ENCODE assay signal across 20 mouse cellular contexts in genomic region chr6:38839891-38840290, GRCm38 (mm10). TPM values are rescaled to one million over a fixed set of nuclear protein-coding genes. Genes with fewer than 3 reads are reported as not detected.
DNase-seq lines count a peak whose midpoint lies in the region; ATAC-seq and TF ChIP-seq lines count a peak whose summit lies in the region.
"Had no signal": no experiment of that assay in that cellular context is flagged by ENCODE, and none has a peak within 500 bp of the region (broad histone marks: within the 10 kb centered on the region; RNA-seq: fewer than 3 reads in every experiment).

No protein-coding gene starts in this region.

- peaks cover 20% of the 10 kb centered on the region for H3K4me1 ChIP-seq in hindbrain, postnatal 0 days (ENCODE audit: insufficient read depth, low read length)
- H3K4me1 ChIP-seq in hindbrain, embryonic 16.5 days (ENCODE audit: control insufficient read depth, insufficient read depth, low read depth, low read length): peaks cover 17% of the 10 kb centered on the region
- no peaks in the 10 kb centered on the region for H3K4me1 ChIP-seq in lung, postnatal 0 days (ENCODE audit: insufficient read depth, low read depth, low read length)
- H3K4me1 ChIP-seq in lung, adult 2 months (ENCODE audit: control insufficient read depth, insufficient read depth, low read length): peaks cover 3% of the 10 kb centered on the region
- H3K4me1 ChIP-seq in olfactory bulb, adult 2 months (ENCODE audit: control insufficient read depth, insufficient read depth, low read length): peaks cover 3% of the 10 kb centered on the region

- H3K27me3 ChIP-seq in hindbrain, postnatal 0 days (ENCODE audit: insufficient read depth, low read length): no peaks in the 10 kb centered on the region
- no peaks in the 10 kb centered on the region for H3K27me3 ChIP-seq in hindbrain, embryonic 16.5 days (replicated peaks; ENCODE audit: control insufficient read depth, insufficient read depth, low read length)
- no peaks in the 10 kb centered on the region for H3K27me3 ChIP-seq in lung, postnatal 0 days (replicated peaks; ENCODE audit: insufficient read depth, low read length)
- H3K27me3 ChIP-seq: embryonic facial prominence, embryonic 12.5 days; forebrain, embryonic 12.5 days had no signal

- no peak for TF ChIP-seq EP300 in lung, postnatal 0 days (IDR thresholded peaks at IDR 0.05)

- no peak overlapping the region for H3K9ac ChIP-seq in hindbrain, postnatal 0 days (replicated peaks; ENCODE audit: low read length)
- H3K9ac ChIP-seq in hindbrain, embryonic 16.5 days (ENCODE audit: low read depth, low read length): no peak overlapping the region
- H3K9ac ChIP-seq in lung, postnatal 0 days (replicated peaks; ENCODE audit: low read depth): no peak overlapping the region
- H3K9ac ChIP-seq: embryonic facial prominence, embryonic 12.5 days; forebrain, embryonic 12.5 days; forebrain, postnatal 0 days; hindbrain, embryonic 14.5 days had no signal

- peak overlapping the region; percentile 28 for H3K27ac ChIP-seq in gastrocnemius, adult 2 months
- H3K27ac ChIP-seq in hindbrain, postnatal 0 days: peak overlapping the region; percentile 48
- H3K27ac ChIP-seq in hindbrain, embryonic 16.5 days (ENCODE audit: low read depth, low read length): no peak overlapping the region
- 0 out of 2 replicates have a peak overlapping the region, but pooled peaks have one; percentile 14 for H3K27ac ChIP-seq in lung, postnatal 0 days (ENCODE audit: low read length)
- peak overlapping the region; percentile 67; the same call in 1 of the 2 replicates for H3K27ac ChIP-seq in olfactory bulb, adult 2 months (ENCODE audit: insufficient read depth, low read depth, low read length)
- H3K27ac ChIP-seq: embryonic facial prominence, embryonic 12.5 days; forebrain, embryonic 12.5 days; hindbrain, embryonic 14.5 days had no signal

- TF ChIP-seq POLR2A in lung, adult 2 months (IDR thresholded peaks at IDR 0.05; ENCODE audit: borderline replicate concordance, extremely low read depth, low read depth, low read length): no peak
- no peak for TF ChIP-seq POLR2A in olfactory bulb, adult 2 months (IDR thresholded peaks at IDR 0.05; ENCODE audit: insufficient read depth, low read depth, low read length)

- no peak for ATAC-seq in hindbrain, postnatal 0 days
- no peak for ATAC-seq in hindbrain, embryonic 16.5 days
- no peak for ATAC-seq in lung, postnatal 0 days
- ATAC-seq: inflammation-experienced regulatory T-cells, adult 6 months; intestine, postnatal 0 days had no signal

- intact Hi-C loops in gastrocnemius, adult 2 months (cut with DNase I): no loop called here

- no peaks in the 10 kb centered on the region for H3K9me3 ChIP-seq in hindbrain, postnatal 0 days (ENCODE audit: low read length)
- no peaks in the 10 kb centered on the region for H3K9me3 ChIP-seq in hindbrain, embryonic 16.5 days (ENCODE audit: control insufficient read depth, low read length)
- H3K9me3 ChIP-seq in lung, postnatal 0 days (ENCODE audit: low read length): no peaks in the 10 kb centered on the region
- H3K9me3 ChIP-seq: embryonic facial prominence, embryonic 12.5 days; forebrain, embryonic 12.5 days had no signal

- H3K36me3 ChIP-seq in hindbrain, postnatal 0 days (ENCODE audit: insufficient read depth, low read length): no peaks in the 10 kb centered on the region
- no peaks in the 10 kb centered on the region for H3K36me3 ChIP-seq in hindbrain, embryonic 16.5 days (ENCODE audit: control insufficient read depth, insufficient read depth, low read length)
- no peaks in the 10 kb centered on the region for H3K36me3 ChIP-seq in lung, postnatal 0 days (ENCODE audit: insufficient read depth, low read length)
- H3K36me3 ChIP-seq: embryonic facial prominence, embryonic 12.5 days had no signal

- H3K4me2 ChIP-seq in hindbrain, postnatal 0 days (ENCODE audit: low read depth, low read length): no peak overlapping the region
- no peak overlapping the region for H3K4me2 ChIP-seq in hindbrain, embryonic 16.5 days (ENCODE audit: low read length)
- H3K4me2 ChIP-seq in lung, postnatal 0 days (replicated peaks; ENCODE audit: low read depth, low read length): no peak overlapping the region
- H3K4me2 ChIP-seq: embryonic facial prominence, embryonic 12.5 days; forebrain, embryonic 12.5 days; heart, embryonic 11.5 days; hindbrain, embryonic 14.5 days had no signal

- no peak for TF ChIP-seq CTCF in gastrocnemius, adult 2 months (IDR thresholded peaks at IDR 0.05)
- no peak for TF ChIP-seq CTCF in hindbrain, postnatal 0 days (IDR thresholded peaks at IDR 0.05; ENCODE audit: low read depth)
- no peak for TF ChIP-seq CTCF in lung, postnatal 0 days (IDR thresholded peaks at IDR 0.05)
- TF ChIP-seq CTCF in lung, adult 2 months (IDR thresholded peaks at IDR 0.05; ENCODE audit: insufficient read depth, low read length): no peak
- TF ChIP-seq CTCF in olfactory bulb, adult 2 months (IDR thresholded peaks at IDR 0.05; ENCODE audit: insufficient read depth, low read depth, low read length): no peak

- 48% methylated on average over 4 of the region's 4 CpGs for WGBS in hindbrain, postnatal 0 days
- 52% methylated on average over 4 of the region's 4 CpGs for WGBS in hindbrain, embryonic 16.5 days
- 49% methylated on average over 4 of the region's 4 CpGs for WGBS in lung, postnatal 0 days
- 44% methylated on average over 4 of the region's 4 CpGs for WGBS in lung, adult 2 months
- WGBS in olfactory bulb, adult 2 months: 61% methylated on average over 4 of the region's 4 CpGs

- DNase-seq in gastrocnemius, adult 2 months: no peak
- DNase-seq in gastrocnemius, adult 8-10 months (ENCODE audit: low spot score in 2 of 2): no peak
- DNase-seq in hindbrain, postnatal 0 days (ENCODE audit: low spot score): no peak
- no peak for DNase-seq in lung, postnatal 0 days (ENCODE audit: low spot score)
- no peak for DNase-seq in lung, adult 2 months
- DNase-seq: adrenal gland, adult 8-10 months; cerebellum, adult 11 months; cerebellum, adult 8-10 months; heart, postnatal 4 days had no signal

- no peak overlapping the region for H3K4me3 ChIP-seq in gastrocnemius, adult 2 months
- no peak overlapping the region for H3K4me3 ChIP-seq in hindbrain, postnatal 0 days (ENCODE audit: low read length)
- H3K4me3 ChIP-seq in hindbrain, embryonic 16.5 days (ENCODE audit: low read length): no peak overlapping the region
- H3K4me3 ChIP-seq in lung, postnatal 0 days (ENCODE audit: low read depth, low read length): no peak overlapping the region
- no peak overlapping the region for H3K4me3 ChIP-seq in lung, adult 2 months (replicated peaks; ENCODE audit: extremely low read depth, low read depth, low read length)
- H3K4me3 ChIP-seq in olfactory bulb, adult 2 months (ENCODE audit: insufficient read depth, low read depth, low read length): no peak overlapping the region
- H3K4me3 ChIP-seq: embryonic facial prominence, embryonic 12.5 days; forebrain, embryonic 12.5 days; heart, adult 2 months had no signal

RNA-seq across cellular contexts. Expression of gene Tbxas1, which starts 35.3 kb away (rescaled TPM):
- under 1 TPM; 0.64 to 0.79 TPM for total RNA-seq in gastrocnemius, adult 2 months (2021)
- total RNA-seq in gastrocnemius, adult 8-10 months (2022): under 1 TPM; 0.51 to 0.80 (median 0.56) TPM
- 2.0 and 4.3 TPM in 2 replicates for total RNA-seq in hindbrain, postnatal 0 days (2014; rRNA removed)
- polyA plus RNA-seq in hindbrain, postnatal 0 days (2015; fragmentation: Nextera tagmentation; extraction: Ambion mirVana): 2.1 and 2.4 TPM in 2 replicates
- polyA plus RNA-seq in hindbrain, embryonic 16.5 days (2015; fragmentation: Nextera tagmentation; extraction: Ambion mirVana): 2.0 and 2.9 TPM in 2 replicates
- polyA plus RNA-seq in lung, postnatal 0 days (2015; fragmentation: Nextera tagmentation; extraction: Ambion mirVana): 5.3 and 5.5 TPM in 2 replicates
- polyA plus RNA-seq in lung, adult 2 months (2012; rRNA removed): 7.3 and 9.1 TPM in 2 replicates
- not detected in 2 replicates for polyA plus RNA-seq in olfactory bulb, adult 2 months (2012; ENCODE audit: insufficient read depth, insufficient read length, low replicate concordance, missing spikeins)
- total RNA-seq: ES-E14 had no signal

RNA-seq across cellular contexts. Expression of gene Hipk2, which starts 36.1 kb away (rescaled TPM):
- 100 to 1,000 TPM in 1 of 2 experiments, 10 to 100 TPM in 1; 56.2 to 120 TPM for total RNA-seq in gastrocnemius, adult 2 months (2021)
- 100 to 1,000 TPM in 2 of 4 experiments, 10 to 100 TPM in 2; 65.2 to 144 (median 96.6) TPM for total RNA-seq in gastrocnemius, adult 8-10 months (2022)
- total RNA-seq in hindbrain, postnatal 0 days (2014; rRNA removed): 60.3 and 67.8 TPM in 2 replicates
- polyA plus RNA-seq in hindbrain, postnatal 0 days (2015; fragmentation: Nextera tagmentation; extraction: Ambion mirVana): 24.9 and 25.3 TPM in 2 replicates
- 30.3 and 33.5 TPM in 2 replicates for polyA plus RNA-seq in hindbrain, embryonic 16.5 days (2015; fragmentation: Nextera tagmentation; extraction: Ambion mirVana)
- polyA plus RNA-seq in lung, postnatal 0 days (2015; fragmentation: Nextera tagmentation; extraction: Ambion mirVana): 18.4 and 23.0 TPM in 2 replicates
- polyA plus RNA-seq in lung, adult 2 months (2012; rRNA removed): 54.8 and 56.1 TPM in 2 replicates
- polyA plus RNA-seq in olfactory bulb, adult 2 months (2012; ENCODE audit: insufficient read depth, insufficient read length, low replicate concordance, missing spikeins): not detected in 2 replicates
